Mouse (Mus musculus) liver, embryonic 14.5 days (tissue): ENCODE measurements around the gene As3mt.

Experiments
- CTCF ChIP-seq: IDR thresholded peaks from 2 replicates; pipeline ENCODE4 v1.5.1; 2016; ENCODE audit warnings: antibody characterized with exemption, low read depth, control low read depth
- EP300 ChIP-seq: IDR thresholded peaks from 2 replicates; pipeline ENCODE4 v1.6.1; 2016; ENCODE audit warnings: antibody characterized with exemption, low read depth

DNA sequence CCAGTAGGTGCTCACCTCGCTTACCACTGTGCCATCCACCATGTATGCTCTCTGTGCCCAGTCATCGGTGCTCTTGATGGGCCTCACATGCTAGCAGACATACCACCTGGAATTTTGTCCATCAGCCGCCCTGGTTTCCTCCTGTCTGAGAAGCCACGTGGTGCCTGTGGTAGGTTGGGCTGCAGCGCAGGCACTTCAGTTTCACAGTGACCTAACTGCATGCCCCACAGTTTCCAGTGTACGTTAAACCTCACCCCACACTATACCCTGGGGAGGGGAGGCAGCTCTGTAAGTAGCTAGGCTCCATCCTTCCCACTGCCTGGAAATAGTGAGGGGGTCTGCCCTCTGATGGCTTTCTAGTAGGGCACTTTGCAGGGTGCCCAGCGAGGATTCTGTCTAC is 26.4 kb downstream of the As3mt start:
- TF ChIP-seq CTCF (no peak), EP300 (no peak)
